In the genomic region with DNA sequence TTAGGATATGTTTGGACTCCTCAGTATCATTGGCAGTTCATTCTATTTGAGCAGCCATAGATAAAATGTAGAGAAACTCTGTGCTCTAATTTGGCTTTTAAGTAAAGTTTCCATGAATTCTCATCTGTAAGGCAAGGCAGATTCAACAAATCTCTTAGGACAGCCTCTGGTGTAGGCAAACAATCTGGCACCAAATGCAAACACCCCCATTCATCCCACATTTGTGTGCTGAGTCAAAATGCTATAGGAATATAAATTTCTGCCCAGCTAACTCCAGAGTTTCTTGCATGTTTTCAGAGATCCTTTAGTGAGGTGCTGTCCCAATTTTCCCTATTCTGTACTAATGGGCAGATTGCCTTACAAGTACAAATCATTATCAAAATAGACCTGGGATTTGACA, we compare ENCODE assay signal across 16 mouse cellular contexts.
"Had no signal": no experiment of that assay in that cellular context is flagged by ENCODE, and none has a peak within 500 bp of the region (broad histone marks: within the 10 kb centered on the region; RNA-seq: fewer than 3 reads in every experiment).

No protein-coding gene starts in this region.

- DNase-seq: kidney, adult 2 months; kidney, postnatal 14 days; liver; liver, embryonic 13.5 days; liver, postnatal 0 days; lung, postnatal 14 days; retina, postnatal 1 day; thymus, adult 2 months; thymus, postnatal 25 days had no signal

- H3K4me3 ChIP-seq: kidney, embryonic 15.5 days; limb, embryonic 12.5 days; liver, embryonic 13.5 days; lung, embryonic 15.5 days; megakaryocyte, embryonic 14.5 days; midbrain, embryonic 15.5 days; neural tube, embryonic 12.5 days had no signal

- H3K27ac ChIP-seq: kidney, embryonic 15.5 days; limb, embryonic 12.5 days; liver, embryonic 13.5 days; lung, embryonic 15.5 days; macrophage; midbrain, embryonic 15.5 days; neural tube, embryonic 12.5 days had no signal
